Mouse (Mus musculus) limb, embryonic 11.5 days (tissue): ENCODE measurements around the gene Klf16. TPM values are rescaled to one million over a fixed set of nuclear protein-coding genes. Genes with fewer than 3 reads are reported as not detected.
A peak's percentile ranks its signal among the peaks of the same experiment; 100 is the strongest.

ENCODE experiments used
- ATAC-seq: fragments of 200-750 bp; cut with Nextera tagmentation; 2 replicates; pipeline ENCODE4 v1.8.0; 2017; ENCODE audit warnings: low read depth; ENCODE audit not compliant: insufficient number of reproducible peaks, low FRiP score, low TSS enrichment
- DNase-seq: peaks from one replicate; pipeline ENCODE4 v3.0.0-alpha.2; 2015; ENCODE audit warnings: low spot score
- H3K27ac ChIP-seq: fragments of 300-500 bp; sonication (generic); replicated peaks from 2 replicates; pipeline ENCODE4 v1.5.1; 2014; ENCODE audit warnings: low read depth, mild to moderate bottlenecking, low read length
- H3K27me3 ChIP-seq: fragments of 300-500 bp; sonication (generic); 2 replicates; pipeline ENCODE4 v1.6.1; 2014; ENCODE audit warnings: mild to moderate bottlenecking, low read length, mixed read lengths; ENCODE audit not compliant: control insufficient read depth, insufficient read depth
- H3K36me3 ChIP-seq: fragments of 300-500 bp; sonication (generic); 2 replicates; pipeline ENCODE4 v1.6.1; 2014; ENCODE audit warnings: mild to moderate bottlenecking, low read length, moderate library complexity, mixed read lengths; ENCODE audit not compliant: control insufficient read depth, insufficient read depth
- H3K4me1 ChIP-seq: fragments of 300-500 bp; sonication (generic); 2 replicates; pipeline ENCODE4 v1.6.1; 2014; ENCODE audit warnings: low read length, mixed read lengths; ENCODE audit not compliant: control insufficient read depth, insufficient read depth
- H3K4me2 ChIP-seq: fragments of 300-500 bp; sonication (generic); 2 replicates; pipeline ENCODE4 v1.6.1; 2014; ENCODE audit warnings: low read depth, mild to moderate bottlenecking, moderate library complexity; ENCODE audit not compliant: severe bottlenecking
- H3K4me3 ChIP-seq: fragments of 300-500 bp; sonication (generic); 2 replicates; pipeline ENCODE4 v1.5.1; 2014; ENCODE audit warnings: low read depth, low read length
- H3K9ac ChIP-seq: fragments of 300-500 bp; sonication (generic); 2 replicates; pipeline ENCODE4 v1.6.1; 2014; ENCODE audit warnings: mild to moderate bottlenecking, low read length
- H3K9me3 ChIP-seq: fragments of 300-500 bp; sonication (generic); 2 replicates; pipeline ENCODE4 v1.6.1; 2016; ENCODE audit warnings: low read length; ENCODE audit not compliant: control insufficient read depth
- WGBS: fragments of 180-500 bp; shearing (Covaris S2); extraction: QIAGEN DNeasy Blood & Tissue Kit; methylation state at CpG from one replicate; pipeline ENCODE4 v1.1.7; 2014; 5-methylcytosine and 5-hydroxymethylcytosine counted together
- microRNA-seq: library from miRNA; unstranded; fragments of <30 nt; microRNA quantifications from one replicate; pipeline ENCODE4, GENCODE M21; 2016
- polyA plus RNA-seq: library from polyadenylated mRNA; unstranded; fragments of >200 nt; fragmentation: Nextera tagmentation; extraction: Ambion mirVana; gene quantifications from 2 replicates; pipeline ENCODE4 v1.2.1, GENCODE M21; 2014

Gene Klf16
- polyA plus RNA-seq, 1 experiment from 2014 or later: 5.7 TPM

GRCm38 (mm10) chr10:80535071-80535470, 42.0 kb downstream of the Klf16 start:
- H3K27ac ChIP-seq: no peak overlapping the region
- DNase-seq: no peak
- peaks cover 27% of the 10 kb centered on the region for H3K27me3 ChIP-seq
- H3K4me1 ChIP-seq: 0 out of 2 replicates have a peak, but pooled peaks cover 6% of the 10 kb centered on the region
- no peak for ATAC-seq
- 0 out of 2 replicates have a peak, but pooled peaks cover 2% of the 10 kb centered on the region for H3K36me3 ChIP-seq
- WGBS: 10% methylated on average over 14 of the region's 14 CpGs
- H3K9ac ChIP-seq: no peak overlapping the region
- no peak overlapping the region for H3K4me3 ChIP-seq
- H3K4me2 ChIP-seq: no peak overlapping the region; the same call in 1 of the 2 replicates
- no peaks in the 10 kb centered on the region; the same call in 1 of the 2 replicates for H3K9me3 ChIP-seq

DNA sequence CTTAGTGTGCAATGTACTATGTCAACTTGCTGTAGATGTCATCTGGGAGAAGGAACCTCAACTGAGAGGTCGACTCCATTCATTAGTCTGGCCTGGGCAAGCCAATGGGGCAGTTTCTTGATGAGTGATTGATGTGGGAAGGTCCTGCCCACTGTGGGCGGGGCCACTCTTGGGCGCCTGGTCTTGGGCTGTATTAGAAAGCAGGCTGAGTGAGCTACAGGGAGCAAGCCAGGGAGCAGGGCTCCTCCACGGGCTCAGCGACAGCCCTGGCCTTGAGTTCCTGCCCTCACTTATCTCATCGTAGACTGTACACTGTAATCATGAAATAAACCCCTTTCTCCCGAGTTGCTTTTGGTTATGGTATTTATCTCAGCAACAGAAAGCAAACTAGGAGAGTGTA, 43.4 kb downstream of the Klf16 start:
- DNase-seq: no peak
- peaks cover 25% of the 10 kb centered on the region for H3K27me3 ChIP-seq

GRCm38 (mm10) chr10:80532783-80533182, 44.3 kb downstream of the Klf16 start:
- Histone ChIP-seq H3K9me3 (no peaks in the 10 kb centered on the region; the same call in 1 of the 2 replicates), H3K4me1 (0 out of 2 replicates have a peak, but pooled peaks cover 3% of the 10 kb centered on the region), H3K27ac (no peak overlapping the region), H3K9ac (no peak overlapping the region), H3K27me3 (peaks cover 24% of the 10 kb centered on the region), H3K36me3 (0 out of 2 replicates have a peak, but pooled peaks cover 2% of the 10 kb centered on the region), H3K4me3 (no peak overlapping the region), H3K4me2 (no peak overlapping the region)
- WGBS: 88% methylated on average over 11 of the region's 11 CpGs
- ATAC-seq (no peak), DNase-seq (no peak)

More for the DNA sequence above, 43.4 kb downstream of the Klf16 start:
- Histone ChIP-seq H3K27ac (no peak overlapping the region), H3K36me3 (0 out of 2 replicates have a peak, but pooled peaks cover 2% of the 10 kb centered on the region), H3K9ac (no peak overlapping the region), H3K4me2 (no peak overlapping the region), H3K9me3 (no peaks in the 10 kb centered on the region; the same call in 1 of the 2 replicates), H3K4me1 (0 out of 2 replicates have a peak, but pooled peaks cover 3% of the 10 kb centered on the region), H3K4me3 (no peak overlapping the region)
- no peak for ATAC-seq
- WGBS: 11% methylated on average over 7 of the region's 7 CpGs

GRCm38 (mm10) chr10:80526172-80526571, 50.9 kb downstream of the Klf16 start:
- H3K4me1 ChIP-seq: no peaks in the 10 kb centered on the region
- WGBS: 24% methylated on average over 9 of the region's 9 CpGs
- no peak overlapping the region for H3K9ac ChIP-seq
- peak overlapping the region; percentile 5; the same call in 1 of the 2 replicates for H3K4me2 ChIP-seq
- H3K27ac ChIP-seq: no peak overlapping the region
- DNase-seq (peak; percentile 54), ATAC-seq (peak; percentile 85)
- H3K4me3 ChIP-seq: no peak overlapping the region
- no peaks in the 10 kb centered on the region for H3K9me3 ChIP-seq
- no peaks in the 10 kb centered on the region for H3K36me3 ChIP-seq
- no peaks in the 10 kb centered on the region for H3K27me3 ChIP-seq

DNA sequence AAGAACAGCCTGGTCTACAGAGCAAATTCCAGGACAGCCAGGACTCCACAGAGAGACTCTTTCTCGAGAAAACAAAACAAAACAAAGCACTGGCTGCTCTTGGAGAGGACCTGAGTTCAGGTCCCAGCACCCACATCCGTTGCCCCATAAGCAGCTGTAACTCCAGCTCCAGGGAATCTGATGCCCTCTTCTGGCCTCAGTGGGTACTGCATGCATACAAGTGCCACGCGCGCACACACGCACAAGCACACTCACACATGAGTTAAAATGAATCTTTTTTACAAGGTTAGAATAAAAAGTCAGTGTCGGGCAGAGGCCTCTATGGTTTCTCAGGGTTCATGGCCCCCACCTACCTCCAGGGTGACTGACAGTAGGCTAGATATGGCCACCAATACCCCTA, 53.8 kb downstream of the Klf16 start:
- H3K4me1 ChIP-seq: no peaks in the 10 kb centered on the region
- 92% methylated on average over 7 of the region's 7 CpGs for WGBS

DNA sequence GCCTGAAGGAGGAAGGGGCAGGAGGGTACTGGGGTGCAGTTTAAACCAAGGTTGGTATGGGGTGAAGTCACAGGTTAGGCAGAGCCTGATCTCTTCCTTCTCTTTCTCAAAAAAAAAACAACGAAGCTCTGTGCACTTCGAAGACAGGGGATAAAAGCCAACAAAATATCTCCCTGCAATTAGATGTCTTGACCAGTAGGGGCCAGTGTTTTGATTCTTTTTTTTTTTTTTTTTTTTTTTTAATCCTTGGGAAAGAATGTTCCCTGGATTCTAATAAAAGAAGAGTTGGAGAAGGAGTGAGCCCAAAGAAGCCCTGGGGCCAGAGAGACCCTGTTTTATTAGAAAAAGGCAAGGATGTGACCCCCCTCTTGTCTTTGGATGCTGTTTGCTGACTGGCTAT, 57.8 kb downstream of the Klf16 start:
- no peaks in the 10 kb centered on the region for H3K4me1 ChIP-seq
- WGBS: 80% methylated on average over 2 of the region's 2 CpGs
- H3K27ac ChIP-seq: no peak overlapping the region
- H3K4me2 ChIP-seq: no peak overlapping the region
- H3K9ac ChIP-seq: no peak overlapping the region
- ATAC-seq: no peak
- peaks cover 3% of the 10 kb centered on the region; the same call in 1 of the 2 replicates for H3K9me3 ChIP-seq
- no peaks in the 10 kb centered on the region for H3K36me3 ChIP-seq
- H3K4me3 ChIP-seq: no peak overlapping the region
- no peak for DNase-seq
- peaks cover 8% of the 10 kb centered on the region for H3K27me3 ChIP-seq

More for the DNA sequence above, 53.8 kb downstream of the Klf16 start:
- Histone ChIP-seq H3K4me3 (no peak overlapping the region), H3K9me3 (peaks cover 3% of the 10 kb centered on the region; the same call in 1 of the 2 replicates), H3K4me2 (no peak overlapping the region), H3K9ac (no peak overlapping the region), H3K27me3 (no peaks in the 10 kb centered on the region), H3K27ac (no peak overlapping the region), H3K36me3 (no peaks in the 10 kb centered on the region)
- DNase-seq (no peak), ATAC-seq (no peak)

Small RNAs within 50 kb of the gene (microRNA-seq; reads per million reads assigned to microRNA genes)
- gene Mir6912: not detected

Other genes starting within 250 kb of the Klf16 start
- gene Pcsk4, start 247.8 kb downstream of the Klf16 start, polyA plus RNA-seq: 4.4 and 5.3 TPM in 2 replicates
- gene Reep6, start 247.4 kb downstream of the Klf16 start, polyA plus RNA-seq: 5.2 and 7.2 TPM in 2 replicates
- gene Adamtsl5, start 228.9 kb downstream of the Klf16 start, polyA plus RNA-seq: 0.28 and 0.41 TPM in 2 replicates
- gene Plk5, start 220.9 kb downstream of the Klf16 start, polyA plus RNA-seq: 0.49 and 0.61 TPM in 2 replicates
- 9.8 and 10.4 TPM in 2 replicates for gene Mex3d, start 189.7 kb downstream of the Klf16 start, polyA plus RNA-seq
- 302 and 337 TPM in 2 replicates for gene Mbd3, start 177.8 kb downstream of the Klf16 start, polyA plus RNA-seq
- 527 and 533 TPM in 2 replicates for gene Uqcr11, start 170.5 kb downstream of the Klf16 start, polyA plus RNA-seq
- 232 and 248 TPM in 2 replicates for gene Tcf3, start 143.7 kb downstream of the Klf16 start, polyA plus RNA-seq
- gene Onecut3, start 82.5 kb downstream of the Klf16 start, polyA plus RNA-seq: not detected in 2 replicates
- gene Atp8b3, start 38.2 kb downstream of the Klf16 start, polyA plus RNA-seq: 0.37 and 0.48 TPM in 2 replicates
- gene Rexo1, start 15.8 kb downstream of the Klf16 start, polyA plus RNA-seq: 27.2 and 32.6 TPM in 2 replicates
- 114 and 121 TPM in 2 replicates for gene Abhd17a, start 13.0 kb upstream of the Klf16 start, polyA plus RNA-seq
- gene Scamp4, start 25.6 kb upstream of the Klf16 start, polyA plus RNA-seq: 68.8 and 73.0 TPM in 2 replicates
- 9.7 and 9.8 TPM in 2 replicates for gene Adat3, start 25.6 kb upstream of the Klf16 start, polyA plus RNA-seq
- gene Gm49322, start 28.7 kb upstream of the Klf16 start, polyA plus RNA-seq: 2.1 and 2.6 TPM in 2 replicates
- 126 and 152 TPM in 2 replicates for gene Csnk1g2, start 45.5 kb upstream of the Klf16 start, polyA plus RNA-seq
- gene Btbd2, start 79.8 kb upstream of the Klf16 start, polyA plus RNA-seq: 67.4 and 67.9 TPM in 2 replicates
- 95.3 and 98.5 TPM in 2 replicates for gene Mknk2, start 100.8 kb upstream of the Klf16 start, polyA plus RNA-seq
- 44.0 and 48.6 TPM in 2 replicates for gene Mob3a, start 124.7 kb upstream of the Klf16 start, polyA plus RNA-seq
- gene Izumo4, start 124.9 kb upstream of the Klf16 start, polyA plus RNA-seq: 4.8 and 5.0 TPM in 2 replicates
- gene Ap3d1, start 164.9 kb upstream of the Klf16 start, polyA plus RNA-seq: 67.8 and 68.5 TPM in 2 replicates
- gene Dot1l, start 177.9 kb upstream of the Klf16 start, polyA plus RNA-seq: 23.0 and 27.8 TPM in 2 replicates
- 122 and 130 TPM in 2 replicates for gene Sf3a2, start 220.9 kb upstream of the Klf16 start, polyA plus RNA-seq
- 141 and 145 TPM in 2 replicates for gene Plekhj1, start 221.3 kb upstream of the Klf16 start, polyA plus RNA-seq
- gene Amh, start 227.9 kb upstream of the Klf16 start, polyA plus RNA-seq: not detected in 2 replicates
- gene Jsrp1, start 236.2 kb upstream of the Klf16 start, polyA plus RNA-seq: 0.40 and 0.96 TPM in 2 replicates
- 2,003 and 2,108 TPM in 2 replicates for gene Oaz1, start 249.3 kb upstream of the Klf16 start, polyA plus RNA-seq